Comparison of ENCODE assay signal across 12 mouse cellular contexts in the genomic region with DNA sequence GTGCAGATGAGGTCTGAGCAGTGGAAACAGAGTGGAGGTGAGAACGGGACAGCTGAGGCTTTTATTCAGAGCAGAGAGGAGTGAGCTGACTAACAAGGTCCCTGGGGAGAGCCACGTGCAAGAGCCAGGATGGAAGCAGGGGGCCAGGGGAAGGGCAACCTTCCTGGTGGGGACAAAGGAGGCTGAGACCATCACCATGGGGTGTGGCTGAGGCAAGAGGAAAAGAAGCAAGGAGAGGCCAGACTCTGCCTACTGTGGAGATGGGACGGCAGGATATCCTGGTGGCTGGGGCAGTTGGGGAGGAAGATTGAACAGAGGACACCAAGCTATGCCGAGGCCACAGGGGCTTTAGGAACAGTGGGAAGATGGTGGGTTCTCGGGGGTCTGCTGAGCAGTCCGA. TPM values are rescaled to one million over a fixed set of nuclear protein-coding genes. Genes with fewer than 3 reads are reported as not detected.
DNase-seq lines count a peak whose midpoint lies in the region; ATAC-seq lines count a peak whose summit lies in the region.
"Had no signal": no experiment of that assay in that cellular context is flagged by ENCODE, and none has a peak within 500 bp of the region (broad histone marks: within the 10 kb centered on the region; RNA-seq: fewer than 3 reads in every experiment).

No protein-coding gene starts in this region.

- no peaks in the 10 kb centered on the region for H3K27me3 ChIP-seq in forebrain, embryonic 10.5 days (ENCODE audit: poor library complexity, severe bottlenecking)

- H3K4me3 ChIP-seq in forebrain, embryonic 10.5 days: no peak overlapping the region
- H3K4me3 ChIP-seq: liver, embryonic 13.5 days; megakaryocyte, embryonic 14.5 days had no signal

- ATAC-seq in megakaryocyte-erythroid progenitor cell, adult 5-6 weeks (replicated peaks; ENCODE audit: low FRiP score, low TSS enrichment, poor library complexity, severe bottlenecking): no peak

- peak overlapping the region; percentile 66 for H3K27ac ChIP-seq in forebrain, embryonic 10.5 days
- H3K27ac ChIP-seq: liver, embryonic 13.5 days had no signal

- 0 out of 2 replicates have a peak, but pooled peaks cover 3% of the 10 kb centered on the region for H3K36me3 ChIP-seq in forebrain, embryonic 10.5 days (replicated peaks)
- H3K36me3 ChIP-seq: liver, embryonic 13.5 days had no signal

- peaks cover 58% of the 10 kb centered on the region for H3K4me1 ChIP-seq in forebrain, embryonic 10.5 days

- WGBS in forebrain, embryonic 10.5 days: 47% methylated on average over 6 of the region's 6 CpGs

- no peaks in the 10 kb centered on the region for H3K9me3 ChIP-seq in forebrain, embryonic 10.5 days
- H3K9me3 ChIP-seq: liver, embryonic 13.5 days had no signal

- DNase-seq in adrenal gland, adult 2 months: peak; percentile 21
- DNase-seq in adrenal gland, postnatal 10 days: no peak
- peak; percentile 12 for DNase-seq in kidney, adult 11 months
- no peak for DNase-seq in kidney, adult 9 months
- DNase-seq in forebrain, embryonic 10.5 days (ENCODE audit: extremely low spot score, low spot score): no peak
- DNase-seq in kidney, postnatal 36 days: peak; percentile 44 to 55
- DNase-seq in frontal cortex, postnatal 25 days (ENCODE audit: low spot score in 2 of 2): no peak
- DNase-seq: adrenal gland, postnatal 14 days; cerebellum, adult 8-10 months; liver, embryonic 13.5 days had no signal

RNA-seq across cellular contexts. Expression of a gene that starts 26.7 kb away (rescaled TPM):
- total RNA-seq in adrenal gland, adult 2 months (2021): 10 to 100 TPM; 11.2 to 18.2 TPM
- 35.4 and 37.9 TPM in 2 replicates for polyA plus RNA-seq in adrenal gland, adult 2 months (2012; rRNA removed)
- 10 to 100 TPM; 14.2 to 17.1 TPM for total RNA-seq in adrenal gland, postnatal 10 days (2021)
- polyA plus RNA-seq in forebrain, embryonic 10.5 days (2016; fragmentation: Nextera tagmentation; extraction: Ambion mirVana): 24.3 and 25.5 TPM in 2 replicates
- total RNA-seq in megakaryocyte-erythroid progenitor cell, adult 5-6 weeks (2014; fragmentation: Nextera tagmentation): 34.5 and 39.2 TPM in 2 replicates
- total RNA-seq in megakaryocyte-erythroid progenitor cell, adult 5-6 weeks (2017): 9.2 and 10.0 TPM in 2 replicates

Comparison
In these comparisons a context has a peak if more than half of its experiments do, and no peak if none do; other contexts are left out.
1. DNase-seq: peak in adrenal gland, adult 2 months (single experiment), kidney, adult 11 months (single experiment) and kidney, postnatal 36 days (2 of 2); none in adrenal gland, postnatal 10 days (single experiment), kidney, adult 9 months (single experiment), forebrain, embryonic 10.5 days (single experiment) and frontal cortex, postnatal 25 days (0 of 2).